8 mouse cellular contexts compared by ENCODE assay signal in the genomic region with DNA sequence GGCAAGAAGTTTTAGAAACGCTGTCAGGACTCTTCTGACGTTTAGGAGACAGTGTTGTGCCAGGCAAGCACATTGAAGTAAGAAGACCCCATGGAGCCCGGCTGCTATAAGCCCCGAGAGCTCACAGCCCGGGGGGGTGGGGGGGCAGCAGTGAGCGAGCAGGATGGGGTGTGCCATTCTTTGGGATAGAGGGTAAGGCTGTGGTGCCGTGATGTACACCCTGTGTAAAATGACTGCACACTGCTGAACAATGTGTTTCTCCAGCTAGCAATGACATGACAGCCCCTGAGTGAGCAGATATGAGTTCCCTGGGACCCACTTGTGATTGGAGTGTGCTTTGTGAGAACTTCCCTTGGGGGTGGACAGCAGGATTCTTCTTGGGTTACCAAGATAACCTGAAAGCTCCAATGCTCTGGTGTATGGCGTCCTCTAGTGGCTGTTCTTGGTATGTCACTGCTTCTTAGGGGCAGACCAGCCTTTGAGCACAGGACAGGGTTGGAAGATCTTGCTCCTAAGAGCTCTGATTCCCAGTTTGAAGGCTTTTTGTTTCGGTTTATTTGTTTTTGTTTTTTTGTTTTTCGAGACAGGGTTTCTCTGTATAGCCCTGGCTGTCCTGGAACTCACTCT. TPM values are rescaled to one million over a fixed set of nuclear protein-coding genes. Genes with fewer than 3 reads are reported as not detected.
A peak's percentile ranks its signal among the peaks of the same experiment; 100 is the strongest.
DNase-seq lines count a peak whose midpoint lies in the region; ATAC-seq and TF ChIP-seq lines count a peak whose summit lies in the region.

No protein-coding gene starts in this region.

- no peak overlapping the region for H3K4me3 ChIP-seq in embryonic facial prominence, embryonic 10.5 days
- H3K4me3 ChIP-seq in heart, embryonic 12.5 days, result no peak overlapping the region
- H3K4me3 ChIP-seq in lung, embryonic 14.5 days (ENCODE audit: low read depth, low read length), result no peak overlapping the region

- H3K36me3 ChIP-seq in embryonic facial prominence, embryonic 10.5 days (replicated peaks), result peaks cover 43% of the 10 kb centered on the region
- peaks cover 24% of the 10 kb centered on the region for H3K36me3 ChIP-seq in heart, embryonic 12.5 days
- peaks cover 18% of the 10 kb centered on the region for H3K36me3 ChIP-seq in lung, embryonic 14.5 days (ENCODE audit: insufficient read depth)

- peaks cover 12% of the 10 kb centered on the region; the same call in 1 of the 2 replicates for H3K4me1 ChIP-seq in embryonic facial prominence, embryonic 10.5 days
- H3K4me1 ChIP-seq in heart, embryonic 12.5 days (replicated peaks), result peaks cover 38% of the 10 kb centered on the region
- no peaks in the 10 kb centered on the region for H3K4me1 ChIP-seq in lung, embryonic 14.5 days (ENCODE audit: insufficient read depth)

- no peak overlapping the region for H3K4me2 ChIP-seq in heart, embryonic 12.5 days
- no peak overlapping the region for H3K4me2 ChIP-seq in lung, embryonic 14.5 days

- 0 out of 2 replicates have a peak overlapping the region, but pooled peaks have one; percentile 10 for H3K9ac ChIP-seq in heart, embryonic 12.5 days
- no peak overlapping the region for H3K9ac ChIP-seq in lung, embryonic 14.5 days

- WGBS in embryonic facial prominence, embryonic 10.5 days, result 49% methylated on average over 10 of the region's 10 CpGs
- 38% methylated on average over 10 of the region's 10 CpGs for WGBS in heart, embryonic 12.5 days
- 48% methylated on average over 10 of the region's 10 CpGs for WGBS in lung, embryonic 14.5 days

- H3K9me3 ChIP-seq in embryonic facial prominence, embryonic 10.5 days, result no peaks in the 10 kb centered on the region
- no peaks in the 10 kb centered on the region for H3K9me3 ChIP-seq in heart, embryonic 12.5 days (replicated peaks)
- no peaks in the 10 kb centered on the region for H3K9me3 ChIP-seq in lung, embryonic 14.5 days (ENCODE audit: low read depth, low read length)

- H3K27ac ChIP-seq in embryonic facial prominence, embryonic 10.5 days (replicated peaks), result no peak overlapping the region
- no peak overlapping the region for H3K27ac ChIP-seq in heart, embryonic 12.5 days (ENCODE audit: poor library complexity, severe bottlenecking)
- no peak overlapping the region for H3K27ac ChIP-seq in lung, embryonic 14.5 days (ENCODE audit: low read depth)

- TF ChIP-seq CTCF in lung, embryonic 14.5 days (IDR thresholded peaks at IDR 0.05; ENCODE audit: low read depth), result peak; percentile 99

- peak; percentile 92 for DNase-seq in adrenal gland, postnatal 10 days
- DNase-seq in embryonic facial prominence, embryonic 10.5 days (ENCODE audit: low spot score), result peak; percentile 81
- peak; percentile 81 to 94 for DNase-seq in kidney, postnatal 36 days
- peak; percentile 96 for DNase-seq in lung, embryonic 14.5 days
- peak; percentile 92 for DNase-seq in ovary, postnatal 14 days (ENCODE audit: low spot score)
- DNase-seq in thymus, postnatal 14 days, result peak; percentile 86

- H3K27me3 ChIP-seq in embryonic facial prominence, embryonic 10.5 days (replicated peaks; ENCODE audit: low read depth, poor library complexity, severe bottlenecking), result no peaks in the 10 kb centered on the region
- H3K27me3 ChIP-seq in heart, embryonic 12.5 days (replicated peaks), result no peaks in the 10 kb centered on the region
- H3K27me3 ChIP-seq in lung, embryonic 14.5 days (ENCODE audit: insufficient read depth, low read length), result no peaks in the 10 kb centered on the region

- ATAC-seq in CD4-positive, CD25-positive, alpha-beta regulatory T cell, adult 4 months, result peak; percentile 76
- no peak for ATAC-seq in heart, embryonic 12.5 days (ENCODE audit: insufficient number of reproducible peaks, low FRiP score)
- no peak for ATAC-seq in lung, embryonic 14.5 days (ENCODE audit: insufficient read depth)

RNA-seq across cellular contexts. Expression of a gene that starts 25.0 kb away (rescaled TPM):
- under 1 TPM; 0.35 to 0.39 TPM for polyA plus RNA-seq in CD4-positive, CD25-positive, alpha-beta regulatory T cell, adult 4 months (2017; shearing (Covaris generic))
- 10 to 100 TPM; 39.5 to 42.0 TPM for total RNA-seq in adrenal gland, postnatal 10 days (2021)
- polyA plus RNA-seq in embryonic facial prominence, embryonic 10.5 days (2016; fragmentation: Nextera tagmentation; extraction: Ambion mirVana), result 67.5 TPM in 2 replicates
- polyA plus RNA-seq in heart, embryonic 12.5 days (2016; fragmentation: Nextera tagmentation; extraction: Ambion mirVana), result 38.5 and 39.3 TPM in 2 replicates
- 65.3 and 65.4 TPM in 2 replicates for polyA plus RNA-seq in lung, embryonic 14.5 days (2014; fragmentation: Nextera tagmentation; extraction: Ambion mirVana)

RNA-seq across cellular contexts. Expression of a gene that starts 43.2 kb away (rescaled TPM):
- 1 to 10 TPM; 4.4 to 5.4 TPM for polyA plus RNA-seq in CD4-positive, CD25-positive, alpha-beta regulatory T cell, adult 4 months (2017; shearing (Covaris generic))
- total RNA-seq in adrenal gland, postnatal 10 days (2021), result 10 to 100 TPM; 72.7 to 95.7 TPM
- 39.6 and 44.2 TPM in 2 replicates for polyA plus RNA-seq in embryonic facial prominence, embryonic 10.5 days (2016; fragmentation: Nextera tagmentation; extraction: Ambion mirVana)
- 38.3 and 38.9 TPM in 2 replicates for polyA plus RNA-seq in heart, embryonic 12.5 days (2016; fragmentation: Nextera tagmentation; extraction: Ambion mirVana)
- polyA plus RNA-seq in lung, embryonic 14.5 days (2014; fragmentation: Nextera tagmentation; extraction: Ambion mirVana), result 45.3 and 45.7 TPM in 2 replicates

RNA-seq across cellular contexts. Expression of a gene that starts 58.0 kb away (rescaled TPM):
- 10 to 100 TPM; 29.0 to 43.3 TPM for polyA plus RNA-seq in CD4-positive, CD25-positive, alpha-beta regulatory T cell, adult 4 months (2017; shearing (Covaris generic))
- 10 to 100 TPM; 40.1 to 42.1 TPM for total RNA-seq in adrenal gland, postnatal 10 days (2021)
- polyA plus RNA-seq in embryonic facial prominence, embryonic 10.5 days (2016; fragmentation: Nextera tagmentation; extraction: Ambion mirVana), result 53.2 and 54.5 TPM in 2 replicates
- 32.1 and 40.9 TPM in 2 replicates for polyA plus RNA-seq in heart, embryonic 12.5 days (2016; fragmentation: Nextera tagmentation; extraction: Ambion mirVana)
- 51.1 and 52.8 TPM in 2 replicates for polyA plus RNA-seq in lung, embryonic 14.5 days (2014; fragmentation: Nextera tagmentation; extraction: Ambion mirVana)

RNA-seq across cellular contexts. Expression of a gene that starts 58.0 kb away (rescaled TPM):
- 1 to 10 TPM; 7.3 to 8.2 TPM for polyA plus RNA-seq in CD4-positive, CD25-positive, alpha-beta regulatory T cell, adult 4 months (2017; shearing (Covaris generic))
- 10 to 100 TPM; 15.2 TPM for total RNA-seq in adrenal gland, postnatal 10 days (2021)
- polyA plus RNA-seq in embryonic facial prominence, embryonic 10.5 days (2016; fragmentation: Nextera tagmentation; extraction: Ambion mirVana), result 14.5 and 15.0 TPM in 2 replicates
- 12.0 and 14.0 TPM in 2 replicates for polyA plus RNA-seq in heart, embryonic 12.5 days (2016; fragmentation: Nextera tagmentation; extraction: Ambion mirVana)
- 12.0 and 12.5 TPM in 2 replicates for polyA plus RNA-seq in lung, embryonic 14.5 days (2014; fragmentation: Nextera tagmentation; extraction: Ambion mirVana)

Comparison
In these comparisons a context has a peak if more than half of its experiments do, and no peak if none do; other contexts are left out.
1. RNA of a gene that starts 25.0 kb away (polyA plus RNA-seq): 67.5 TPM in embryonic facial prominence, embryonic 10.5 days, 65.3 to 65.4 TPM in lung, embryonic 14.5 days and 38.5 to 39.3 TPM in heart, embryonic 12.5 days; 0.35 to 0.39 TPM in CD4-positive, CD25-positive, alpha-beta regulatory T cell, adult 4 months; every median in the first group is over 10 times any median in the second.
2. Peak in every context shown above with its lines, with median percentiles within 50 percentile points of each other: DNase-seq.